Mouse (Mus musculus): Measurements from ENCODE around the gene Clba1. TPM values are rescaled to one million over a fixed set of nuclear protein-coding genes. Genes with fewer than 3 reads are reported as not detected.

Gene Clba1
- polyA plus RNA-seq, 1 experiment from 2014 or later = 7.0 TPM

DNA sequence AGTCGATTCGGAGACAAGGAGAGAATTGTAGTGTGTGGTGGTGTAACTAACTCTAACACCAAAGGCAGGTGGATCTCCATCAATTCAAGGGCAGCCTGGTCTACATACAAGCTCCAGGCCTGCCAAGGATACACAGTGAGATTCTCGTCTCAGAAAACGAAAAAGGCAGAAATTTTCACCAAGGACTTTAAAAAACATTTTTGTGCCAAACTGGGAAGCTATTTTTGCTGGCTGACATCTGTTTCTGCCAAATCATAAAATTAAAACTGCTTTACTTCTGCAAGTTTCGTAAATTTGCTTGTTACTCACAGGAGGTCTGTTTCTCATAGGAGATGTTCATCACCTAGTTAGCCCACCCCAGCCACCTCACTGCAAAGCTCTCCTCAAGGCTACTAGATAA, 17.2 kb downstream of the Clba1 start:
- Histone ChIP-seq H3K27ac (replicated peaks; ENCODE audit: low read depth, low read length) (no peak overlapping the region), H3K4me3 (ENCODE audit: low read depth, low read length) (no peak overlapping the region), H3K27me3 (ENCODE audit: control insufficient read depth, insufficient read depth, low read length) (no peaks in the 10 kb centered on the region), H3K4me2 (ENCODE audit: low read depth, severe bottlenecking) (no peak overlapping the region), H3K36me3 (ENCODE audit: control insufficient read depth, insufficient read depth, low read length) (peaks cover 26% of the 10 kb centered on the region; the same call in 1 of the 2 replicates), H3K9ac (ENCODE audit: low read length) (no peak overlapping the region), H3K4me1 (ENCODE audit: control insufficient read depth, insufficient read depth, low read length) (peaks cover 28% of the 10 kb centered on the region), H3K9me3 (ENCODE audit: control insufficient read depth, low read length) (no peaks in the 10 kb centered on the region)
- ATAC-seq (ENCODE audit: insufficient number of reproducible peaks, low FRiP score, low TSS enrichment, low read depth) (no peak), DNase-seq (ENCODE audit: low spot score) (no peak)
- 84% methylated on average over 5 of the region's 5 CpGs for WGBS

DNA sequence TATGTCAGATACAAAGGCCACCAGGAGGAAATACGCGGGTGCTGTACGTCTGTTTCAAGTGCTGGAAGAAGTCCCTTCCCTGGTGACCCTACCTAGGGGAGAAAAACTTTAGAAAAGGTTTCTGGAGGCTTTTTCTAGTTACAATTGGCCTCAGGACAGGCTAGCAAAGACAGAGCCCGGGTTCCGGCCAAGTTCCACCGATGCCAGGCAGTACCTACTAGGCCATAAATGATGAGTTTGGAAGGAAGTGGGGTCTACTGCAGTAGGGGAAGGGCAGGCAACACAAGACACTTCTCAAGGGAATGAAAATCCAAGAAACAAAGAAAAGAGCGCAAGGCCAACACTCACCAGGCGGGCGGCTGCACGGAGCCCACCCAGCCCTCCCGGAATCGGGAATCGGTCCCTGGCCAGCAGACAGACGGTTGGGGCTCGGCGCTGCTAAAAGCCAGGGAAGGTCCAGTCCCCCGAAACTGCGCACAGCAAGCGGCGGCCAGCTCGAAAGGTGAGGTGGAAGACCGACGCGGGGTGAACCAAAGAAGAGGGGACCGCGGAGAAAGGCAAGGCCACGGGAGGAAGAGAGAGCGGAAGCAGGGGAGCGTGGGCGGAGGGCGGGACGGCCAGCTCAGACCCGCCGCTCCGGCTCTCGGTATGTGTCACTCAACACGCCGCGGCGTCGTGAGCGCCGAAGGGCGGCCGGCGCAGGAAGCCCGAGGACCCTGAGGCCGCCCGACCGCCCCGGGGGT, 19.9 kb downstream of the Clba1 start:
- under 1% methylated on average over 35 of the region's 51 CpGs for WGBS
- H3K27ac ChIP-seq (replicated peaks; ENCODE audit: low read depth, low read length) = peak overlapping the region; percentile 85
- peaks cover 24% of the 10 kb centered on the region for H3K4me1 ChIP-seq (ENCODE audit: control insufficient read depth, insufficient read depth, low read length)

DNA sequence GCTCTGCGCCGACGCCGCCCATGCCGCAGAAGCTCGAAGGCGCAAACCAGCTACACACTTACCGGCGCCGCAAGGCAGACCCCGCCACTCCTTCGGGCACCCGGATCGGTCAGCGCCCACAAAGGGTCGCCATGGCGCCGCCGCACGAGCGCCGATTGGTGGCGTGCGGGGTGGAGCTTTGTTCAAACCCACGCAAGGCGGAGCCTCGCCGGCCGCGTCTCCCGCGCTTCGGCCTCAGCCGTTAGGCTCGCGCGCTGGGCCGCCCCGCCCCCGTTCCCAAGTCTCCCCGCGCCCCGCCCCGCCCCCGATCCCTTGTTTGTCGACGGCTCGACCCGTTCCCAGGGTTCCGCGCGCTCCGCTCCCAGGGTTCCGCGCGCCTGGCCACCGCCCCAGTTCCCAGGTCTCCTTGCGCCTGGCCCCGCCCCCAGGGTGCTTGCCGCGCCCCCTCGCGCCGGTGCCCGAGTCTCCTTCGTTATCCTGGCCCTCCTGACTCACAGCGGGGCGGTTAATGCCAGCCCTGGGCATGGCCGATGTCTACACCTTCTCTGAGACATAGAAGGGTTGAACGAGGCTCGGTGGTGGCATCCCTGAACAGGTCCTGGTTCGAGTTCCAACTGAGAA, 20.6 kb downstream of the Clba1 start, which contains the start of gene Cdca4:
Cdca4 (minus strand) TSS at position 180 of the 621 bp plus-strand sequence.
- Histone ChIP-seq H3K36me3 (ENCODE audit: control insufficient read depth, insufficient read depth, low read length) (peaks cover 14% of the 10 kb centered on the region; the same call in 1 of the 2 replicates), H3K9ac (ENCODE audit: low read length) (peak within 1 kb of the TSS; percentile 97)

More for the DNA sequence above, 19.9 kb downstream of the Clba1 start:
- Histone ChIP-seq H3K27me3 (ENCODE audit: control insufficient read depth, insufficient read depth, low read length) (no peaks in the 10 kb centered on the region), H3K9me3 (ENCODE audit: control insufficient read depth, low read length) (no peaks in the 10 kb centered on the region), H3K36me3 (ENCODE audit: control insufficient read depth, insufficient read depth, low read length) (peaks cover 16% of the 10 kb centered on the region; the same call in 1 of the 2 replicates), H3K4me2 (ENCODE audit: low read depth, severe bottlenecking) (peak overlapping the region; percentile 78), H3K4me3 (ENCODE audit: low read depth, low read length) (peak overlapping the region; percentile 92), H3K9ac (ENCODE audit: low read length) (peak overlapping the region; percentile 97)
- ATAC-seq (ENCODE audit: insufficient number of reproducible peaks, low FRiP score, low TSS enrichment, low read depth) (peak; percentile 79), DNase-seq (ENCODE audit: low spot score) (no peak)

DNA sequence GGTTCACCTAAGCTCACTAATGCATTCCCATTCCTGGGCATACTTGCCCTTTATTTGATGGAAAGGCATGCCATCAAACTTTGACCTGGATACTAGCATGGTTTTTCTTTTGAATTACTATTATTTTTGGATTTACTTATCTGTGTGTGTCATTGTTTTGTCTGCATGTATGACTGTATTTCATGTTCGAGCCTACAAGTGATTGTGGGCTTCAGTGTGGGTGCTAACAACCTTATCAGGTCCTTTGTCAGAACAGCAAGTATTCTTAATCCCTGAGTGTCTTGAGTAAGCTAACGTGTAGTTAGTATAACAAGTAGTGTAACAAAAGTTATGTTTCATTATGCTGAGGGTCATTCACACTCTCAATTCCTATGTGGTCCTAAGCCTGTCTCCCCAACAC, 21.4 kb downstream of the Clba1 start:
- WGBS = 46% methylated on average over 2 of the region's 2 CpGs
- Histone ChIP-seq H3K4me3 (ENCODE audit: low read depth, low read length) (peak overlapping the region; percentile 92), H3K4me1 (ENCODE audit: control insufficient read depth, insufficient read depth, low read length) (peaks cover 21% of the 10 kb centered on the region), H3K27me3 (ENCODE audit: control insufficient read depth, insufficient read depth, low read length) (no peaks in the 10 kb centered on the region), H3K9ac (ENCODE audit: low read length) (peak overlapping the region; percentile 79), H3K9me3 (ENCODE audit: control insufficient read depth, low read length) (no peaks in the 10 kb centered on the region), H3K36me3 (ENCODE audit: control insufficient read depth, insufficient read depth, low read length) (peaks cover 12% of the 10 kb centered on the region; the same call in 1 of the 2 replicates), H3K27ac (replicated peaks; ENCODE audit: low read depth, low read length) (no peak overlapping the region; the same call in 1 of the 2 replicates), H3K4me2 (ENCODE audit: low read depth, severe bottlenecking) (peak overlapping the region; percentile 74)
- ATAC-seq (ENCODE audit: insufficient number of reproducible peaks, low FRiP score, low TSS enrichment, low read depth) (no peak), DNase-seq (ENCODE audit: low spot score) (no peak)

More for the DNA sequence above, 20.6 kb downstream of the Clba1 start, which contains the start of gene Cdca4:
- under 1% methylated on average over 62 of the region's 72 CpGs for WGBS
- Histone ChIP-seq H3K9me3 (ENCODE audit: control insufficient read depth, low read length) (no peaks in the 10 kb centered on the region), H3K27ac (replicated peaks; ENCODE audit: low read depth, low read length) (peak within 1 kb of the TSS; percentile 85), H3K4me2 (ENCODE audit: low read depth, severe bottlenecking) (peak within 1 kb of the TSS; percentile 78), H3K4me1 (ENCODE audit: control insufficient read depth, insufficient read depth, low read length) (peaks cover 21% of the 10 kb centered on the region), H3K4me3 (ENCODE audit: low read depth, low read length) (peak within 1 kb of the TSS; percentile 92), H3K27me3 (ENCODE audit: control insufficient read depth, insufficient read depth, low read length) (no peaks in the 10 kb centered on the region)
- peak; percentile 96 for ATAC-seq (ENCODE audit: insufficient number of reproducible peaks, low FRiP score, low TSS enrichment, low read depth)
- peak; percentile 99 for DNase-seq (ENCODE audit: low spot score)

DNA sequence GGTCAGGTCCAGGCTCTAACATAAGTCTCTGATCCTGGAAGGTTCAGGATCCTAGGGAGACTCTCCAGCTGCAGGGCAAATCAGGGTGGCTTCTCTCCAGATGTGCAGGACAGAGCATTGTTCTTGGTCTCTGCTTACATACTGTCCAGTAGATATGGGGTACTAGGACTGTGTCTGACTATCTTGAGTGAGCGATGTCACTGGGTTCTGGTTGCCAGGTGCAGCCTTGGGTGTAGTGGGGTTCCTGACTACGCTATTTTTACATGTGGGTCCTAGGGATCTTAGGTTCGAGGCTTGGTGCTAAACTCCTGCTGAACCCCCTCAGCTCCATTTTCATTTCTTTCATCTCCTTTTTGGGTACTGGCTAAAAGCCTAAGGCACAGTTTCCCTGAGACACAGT, 21.8 kb downstream of the Clba1 start:
- Histone ChIP-seq H3K4me1 (ENCODE audit: control insufficient read depth, insufficient read depth, low read length) (peaks cover 21% of the 10 kb centered on the region), H3K27me3 (ENCODE audit: control insufficient read depth, insufficient read depth, low read length) (no peaks in the 10 kb centered on the region), H3K9ac (ENCODE audit: low read length) (peak overlapping the region; percentile 79), H3K4me2 (ENCODE audit: low read depth, severe bottlenecking) (peak overlapping the region; percentile 74), H3K36me3 (ENCODE audit: control insufficient read depth, insufficient read depth, low read length) (peaks cover 12% of the 10 kb centered on the region; the same call in 1 of the 2 replicates), H3K9me3 (ENCODE audit: control insufficient read depth, low read length) (no peaks in the 10 kb centered on the region), H3K4me3 (ENCODE audit: low read depth, low read length) (peak overlapping the region; percentile 92), H3K27ac (replicated peaks; ENCODE audit: low read depth, low read length) (no peak overlapping the region)
- 85% methylated on average over 3 of the region's 3 CpGs for WGBS
- ATAC-seq (ENCODE audit: insufficient number of reproducible peaks, low FRiP score, low TSS enrichment, low read depth) = no peak
- no peak for DNase-seq (ENCODE audit: low spot score)

DNA sequence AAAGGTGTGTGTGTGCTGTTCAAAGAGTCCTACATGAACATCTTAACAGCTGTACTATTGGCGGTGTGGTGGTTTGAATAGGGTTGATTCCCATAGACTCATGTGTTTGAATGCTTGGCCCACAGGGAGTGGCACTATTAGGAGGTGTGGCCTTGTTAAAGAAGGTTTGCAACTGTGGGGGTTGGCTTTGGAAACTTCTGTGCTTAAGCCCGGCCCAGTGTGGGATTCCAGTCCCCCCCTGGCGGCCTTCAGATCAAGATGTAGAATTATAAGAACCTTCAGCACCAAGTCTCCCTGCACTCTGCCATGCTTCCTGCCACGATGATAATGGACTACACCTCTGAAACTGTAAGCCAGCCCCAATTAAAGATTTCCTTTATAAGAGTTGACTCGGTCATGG, 23.7 kb downstream of the Clba1 start:
- H3K27ac ChIP-seq (replicated peaks; ENCODE audit: low read depth, low read length) = no peak overlapping the region
- ATAC-seq (ENCODE audit: insufficient number of reproducible peaks, low FRiP score, low TSS enrichment, low read depth) = no peak
- H3K4me3 ChIP-seq (ENCODE audit: low read depth, low read length) = no peak overlapping the region
- 94% methylated on average over 5 of the region's 5 CpGs for WGBS
- peaks cover 10% of the 10 kb centered on the region for H3K4me1 ChIP-seq (ENCODE audit: control insufficient read depth, insufficient read depth, low read length)
- H3K9ac ChIP-seq (ENCODE audit: low read length) = no peak overlapping the region
- H3K27me3 ChIP-seq (ENCODE audit: control insufficient read depth, insufficient read depth, low read length) = no peaks in the 10 kb centered on the region
- no peak overlapping the region for H3K4me2 ChIP-seq (ENCODE audit: low read depth, severe bottlenecking)
- H3K9me3 ChIP-seq (ENCODE audit: control insufficient read depth, low read length) = no peaks in the 10 kb centered on the region
- no peak for DNase-seq (ENCODE audit: low spot score)
- peaks cover 4% of the 10 kb centered on the region; the same call in 1 of the 2 replicates for H3K36me3 ChIP-seq (ENCODE audit: control insufficient read depth, insufficient read depth, low read length)

DNA sequence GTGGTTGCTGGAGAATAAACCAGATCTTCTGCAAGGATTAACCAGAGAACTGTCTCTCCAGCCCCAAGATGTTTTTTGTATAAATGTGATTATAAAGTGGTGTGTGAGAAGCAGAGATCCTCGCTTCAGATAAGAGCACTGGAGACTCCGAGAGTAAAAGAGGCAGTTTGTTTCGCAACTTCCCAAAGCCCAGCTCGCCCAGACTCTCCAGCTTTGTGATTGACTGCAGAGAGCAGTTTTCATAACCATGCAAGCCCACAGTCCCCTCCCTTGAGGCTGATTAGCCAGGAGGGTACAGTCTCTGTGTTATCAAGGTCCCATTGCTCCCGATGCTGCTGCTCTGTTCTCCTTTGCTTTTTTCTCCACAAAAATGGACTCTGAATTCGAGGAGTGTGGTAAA, 24.8 kb downstream of the Clba1 start:
- Histone ChIP-seq H3K36me3 (ENCODE audit: control insufficient read depth, insufficient read depth, low read length) (no peaks in the 10 kb centered on the region), H3K4me1 (ENCODE audit: control insufficient read depth, insufficient read depth, low read length) (peaks cover 4% of the 10 kb centered on the region), H3K9ac (ENCODE audit: low read length) (no peak overlapping the region), H3K9me3 (ENCODE audit: control insufficient read depth, low read length) (no peaks in the 10 kb centered on the region), H3K27me3 (ENCODE audit: control insufficient read depth, insufficient read depth, low read length) (no peaks in the 10 kb centered on the region), H3K4me3 (ENCODE audit: low read depth, low read length) (no peak overlapping the region), H3K27ac (replicated peaks; ENCODE audit: low read depth, low read length) (no peak overlapping the region), H3K4me2 (ENCODE audit: low read depth, severe bottlenecking) (no peak overlapping the region)
- WGBS = 88% methylated on average over 6 of the region's 6 CpGs
- DNase-seq (ENCODE audit: low spot score) (no peak), ATAC-seq (ENCODE audit: insufficient number of reproducible peaks, low FRiP score, low TSS enrichment, low read depth) (no peak)

DNA sequence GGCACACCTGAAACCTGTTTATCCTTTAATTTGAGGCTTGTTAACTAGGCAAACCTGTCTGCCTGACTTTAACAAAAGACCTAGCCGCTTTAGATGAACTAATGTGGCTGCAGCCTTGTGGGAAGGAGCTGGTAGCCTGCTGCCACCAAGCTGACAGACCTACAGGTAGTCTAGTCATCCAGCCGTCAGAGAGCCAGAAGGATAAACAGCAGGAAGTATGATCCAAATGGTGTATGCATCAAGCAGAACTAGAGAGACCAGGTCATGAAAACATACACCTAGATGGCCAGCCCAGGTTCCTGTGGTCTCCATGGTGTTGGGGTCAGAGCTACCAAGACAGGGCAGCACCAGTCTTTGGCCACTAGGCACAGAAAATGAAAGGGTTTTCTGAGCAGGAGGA, 26.3 kb downstream of the Clba1 start:
- Histone ChIP-seq H3K4me1 (ENCODE audit: control insufficient read depth, insufficient read depth, low read length) (peaks cover 4% of the 10 kb centered on the region), H3K27ac (replicated peaks; ENCODE audit: low read depth, low read length) (no peak overlapping the region), H3K36me3 (ENCODE audit: control insufficient read depth, insufficient read depth, low read length) (no peaks in the 10 kb centered on the region), H3K4me3 (ENCODE audit: low read depth, low read length) (no peak overlapping the region), H3K9me3 (ENCODE audit: control insufficient read depth, low read length) (no peaks in the 10 kb centered on the region), H3K27me3 (ENCODE audit: control insufficient read depth, insufficient read depth, low read length) (no peaks in the 10 kb centered on the region), H3K9ac (ENCODE audit: low read length) (no peak overlapping the region), H3K4me2 (ENCODE audit: low read depth, severe bottlenecking) (no peak overlapping the region)
- WGBS = 71% methylated on average over 2 of the region's 2 CpGs
- ATAC-seq (ENCODE audit: insufficient number of reproducible peaks, low FRiP score, low TSS enrichment, low read depth) = no peak
- no peak for DNase-seq (ENCODE audit: low spot score)
